Mouse (Mus musculus): ENCODE measurements around the gene Ube2f. TPM values are rescaled to one million over a fixed set of nuclear protein-coding genes. Genes with fewer than 3 reads are reported as not detected.
A peak's percentile ranks its signal among the peaks of the same experiment; 100 is the strongest.

The Ube2f gene
- polyA plus RNA-seq (2016; fragmentation: Nextera tagmentation; extraction: Ambion mirVana), result 73.0 and 80.6 TPM in 2 replicates

DNA sequence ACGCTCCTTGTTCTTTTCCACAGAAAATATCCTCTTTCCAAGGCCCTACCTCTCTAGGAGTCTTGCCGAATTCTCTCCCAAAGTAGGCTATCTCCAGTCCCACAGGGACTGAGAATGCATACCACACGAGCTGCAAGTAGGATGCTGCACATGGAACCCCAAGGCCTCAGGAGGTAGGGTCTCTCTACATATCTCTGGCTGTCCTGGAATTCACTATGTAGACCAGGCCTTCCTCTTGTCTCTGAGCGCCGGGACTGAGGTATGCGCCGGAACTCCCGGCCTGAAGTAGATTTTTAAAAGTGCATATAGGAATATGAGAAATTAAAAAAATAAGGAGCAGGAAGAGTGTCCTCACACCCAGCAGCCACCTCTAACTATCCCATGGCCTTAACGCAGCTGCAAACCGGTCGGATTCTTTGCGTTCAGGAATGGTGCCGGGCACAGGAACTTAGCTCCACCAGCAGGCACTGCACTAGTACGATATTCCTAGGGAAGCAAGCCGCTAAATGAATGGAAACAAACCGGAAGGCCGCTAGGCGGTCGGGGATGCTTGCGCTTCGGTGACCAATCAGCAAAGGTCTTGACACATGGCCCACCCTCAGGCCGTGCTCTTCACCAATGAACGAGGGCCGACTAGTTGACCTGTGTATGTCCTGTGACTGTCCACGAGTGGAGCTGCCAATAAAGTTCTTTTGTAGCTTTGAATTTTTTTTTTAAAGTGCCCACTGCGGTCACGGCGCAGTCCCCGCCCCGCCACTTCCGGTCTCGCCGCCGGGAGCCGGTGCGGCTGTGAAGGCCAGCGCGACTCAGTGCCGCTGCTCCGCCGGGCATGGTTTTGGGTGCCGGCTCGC is at the start of gene Ube2f:
Gene Ube2f, plus strand, starts transcription at position 741 of the 851 bp plus-strand sequence.
- Histone ChIP-seq H3K4me2 (replicated peaks) (peak within 1 kb of the TSS; percentile 80), H3K9me3 (no peaks in the 10 kb centered on the region), H3K36me3 (0 out of 2 replicates have a peak, but pooled peaks cover 6% of the 10 kb centered on the region), H3K9ac (replicated peaks) (peak within 1 kb of the TSS; percentile 99), H3K4me1 (peaks cover 26% of the 10 kb centered on the region), H3K27me3 (no peaks in the 10 kb centered on the region), H3K4me3 (peak within 1 kb of the TSS; percentile 100), H3K27ac (replicated peaks) (peak within 1 kb of the TSS; percentile 76)
- ATAC-seq (ENCODE audit: low FRiP score, low read depth), result peak; percentile 99
- WGBS, result under 1% methylated on average over 43 of the region's 43 CpGs

DNA sequence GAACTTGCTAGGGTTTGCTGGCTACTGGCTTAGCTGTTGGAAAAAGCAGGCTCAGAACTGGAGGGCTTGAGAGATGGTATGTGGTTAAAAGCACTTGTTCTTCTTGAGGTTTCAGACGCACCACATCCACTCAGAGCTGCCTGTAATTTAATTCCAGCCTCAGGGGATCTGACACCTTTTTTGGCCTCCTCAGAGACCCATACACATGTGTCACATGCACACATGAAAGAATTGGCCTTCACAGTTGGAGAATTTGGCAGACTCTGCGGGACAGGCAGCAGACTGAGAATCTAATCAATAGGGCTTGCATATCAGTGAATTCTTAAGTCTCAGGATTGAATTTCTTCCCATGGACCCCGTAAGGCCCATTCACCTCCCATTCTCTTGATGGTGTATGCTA is 49.0 kb upstream of the Ube2f start:
- no peak overlapping the region for H3K9ac ChIP-seq (replicated peaks)
- H3K4me1 ChIP-seq, result no peaks in the 10 kb centered on the region
- no peaks in the 10 kb centered on the region for H3K36me3 ChIP-seq
- H3K27me3 ChIP-seq, result no peaks in the 10 kb centered on the region
- H3K4me2 ChIP-seq (replicated peaks), result no peak overlapping the region
- no peak for ATAC-seq (ENCODE audit: low FRiP score, low read depth)
- no peaks in the 10 kb centered on the region for H3K9me3 ChIP-seq
- no peak overlapping the region for H3K27ac ChIP-seq (replicated peaks)
- H3K4me3 ChIP-seq, result no peak overlapping the region
- 63% methylated on average over 3 of the region's 3 CpGs for WGBS

DNA sequence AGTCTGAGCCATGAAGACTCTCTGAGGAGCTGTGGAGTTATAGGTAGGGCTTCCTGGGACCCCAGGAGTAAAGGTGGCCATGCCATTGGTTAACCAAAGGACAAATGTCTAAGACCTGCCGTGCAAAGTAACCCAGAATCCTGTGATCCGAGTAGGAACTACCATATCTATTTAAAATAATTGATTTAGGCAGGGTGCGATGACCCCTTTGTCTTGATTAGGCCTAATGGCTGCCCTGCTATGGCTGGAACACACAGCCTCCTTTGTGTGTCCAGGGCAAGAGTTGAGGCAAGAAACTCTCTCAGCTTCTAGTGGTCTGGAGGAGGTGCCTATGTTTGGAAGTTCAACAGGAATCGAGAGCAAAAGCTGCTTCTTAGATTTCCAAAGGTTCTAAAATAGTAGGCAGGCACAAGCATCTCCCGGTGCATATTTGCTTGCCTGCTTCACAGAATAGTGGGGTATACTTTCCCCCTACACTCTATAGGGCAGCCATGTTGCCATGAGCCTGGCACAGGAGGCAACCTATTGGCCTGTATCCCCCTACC is 45.8 kb upstream of the Ube2f start:
- Histone ChIP-seq H3K9me3 (no peaks in the 10 kb centered on the region), H3K4me3 (no peak overlapping the region), H3K9ac (replicated peaks) (no peak overlapping the region), H3K27me3 (no peaks in the 10 kb centered on the region), H3K4me2 (replicated peaks) (no peak overlapping the region), H3K36me3 (no peaks in the 10 kb centered on the region), H3K27ac (replicated peaks) (no peak overlapping the region), H3K4me1 (no peaks in the 10 kb centered on the region)
- 89% methylated on average over 5 of the region's 5 CpGs for WGBS
- ATAC-seq (ENCODE audit: low FRiP score, low read depth), result no peak

DNA sequence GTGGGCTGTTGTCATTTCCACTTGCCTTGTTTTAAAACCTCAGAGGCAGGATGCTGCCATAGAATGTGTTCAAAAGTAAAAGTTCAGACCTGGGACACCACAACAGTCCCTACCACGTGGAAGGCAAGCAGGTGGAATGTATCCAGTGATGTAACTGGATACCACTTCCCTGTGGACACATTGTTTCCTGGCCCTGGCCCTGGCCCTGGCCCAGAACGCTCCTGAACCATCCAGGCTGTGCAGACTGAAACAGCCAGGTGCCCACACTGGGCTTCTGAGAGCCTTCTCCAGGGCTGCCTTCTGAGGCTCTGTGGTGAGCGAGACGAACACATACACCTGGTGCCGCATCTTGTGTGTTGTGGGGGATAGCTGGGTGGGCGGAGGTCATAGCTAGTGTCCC is 44.5 kb upstream of the Ube2f start:
- no peak overlapping the region for H3K9ac ChIP-seq (replicated peaks)
- no peak overlapping the region for H3K27ac ChIP-seq (replicated peaks)
- no peaks in the 10 kb centered on the region for H3K9me3 ChIP-seq
- H3K4me1 ChIP-seq, result no peaks in the 10 kb centered on the region
- no peak overlapping the region for H3K4me2 ChIP-seq (replicated peaks)
- WGBS, result 87% methylated on average over 6 of the region's 6 CpGs
- ATAC-seq (ENCODE audit: low FRiP score, low read depth), result no peak
- H3K36me3 ChIP-seq, result no peaks in the 10 kb centered on the region
- H3K27me3 ChIP-seq, result no peaks in the 10 kb centered on the region
- H3K4me3 ChIP-seq, result no peak overlapping the region

DNA sequence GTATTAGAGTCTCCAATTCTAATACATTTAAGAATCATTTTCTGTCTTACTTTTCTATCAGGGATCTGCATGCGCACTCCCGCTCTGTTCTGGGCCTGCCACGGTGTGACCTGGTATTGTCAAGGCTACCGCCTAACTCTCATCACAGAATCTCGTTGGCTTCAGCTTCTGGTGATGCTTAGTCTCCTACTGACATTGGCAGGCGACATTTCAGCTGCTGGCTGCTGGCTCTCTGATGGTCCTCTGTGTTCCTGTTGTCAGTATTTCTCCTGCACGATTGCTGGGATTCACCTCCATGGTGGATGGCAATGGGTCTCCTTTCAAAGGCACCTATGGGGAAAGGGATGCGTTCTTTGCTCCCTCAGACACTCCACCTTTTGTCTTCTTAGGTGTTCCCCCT is 43.8 kb upstream of the Ube2f start:
- WGBS, result 81% methylated on average over 8 of the region's 8 CpGs
- H3K9me3 ChIP-seq, result no peaks in the 10 kb centered on the region
- H3K4me3 ChIP-seq, result no peak overlapping the region
- no peaks in the 10 kb centered on the region for H3K4me1 ChIP-seq
- no peak for ATAC-seq (ENCODE audit: low FRiP score, low read depth)
- H3K9ac ChIP-seq (replicated peaks), result no peak overlapping the region
- H3K27ac ChIP-seq (replicated peaks), result no peak overlapping the region
- H3K4me2 ChIP-seq (replicated peaks), result no peak overlapping the region
- H3K36me3 ChIP-seq, result no peaks in the 10 kb centered on the region
- no peaks in the 10 kb centered on the region for H3K27me3 ChIP-seq

DNA sequence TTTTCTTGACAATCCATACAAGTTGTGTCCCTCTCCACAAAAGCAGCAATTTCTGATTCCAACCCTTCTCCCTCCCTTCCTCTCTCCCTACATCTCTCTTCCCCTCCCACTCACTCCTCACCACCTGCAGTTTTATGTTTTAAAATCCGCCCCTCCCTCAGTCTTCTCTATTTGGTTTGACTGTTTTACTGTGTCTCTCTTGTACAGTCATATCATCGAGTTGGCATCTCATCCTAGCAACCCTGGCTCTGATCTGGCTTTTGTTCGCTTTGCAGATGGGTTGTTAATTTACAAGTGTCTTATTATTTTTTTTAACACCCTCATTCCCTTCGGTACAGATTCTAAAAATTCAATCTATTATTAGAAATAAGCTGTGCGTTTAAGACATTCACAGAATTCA is 43.2 kb upstream of the Ube2f start:
- H3K27me3 ChIP-seq, result 0 out of 2 replicates have a peak, but pooled peaks cover 2% of the 10 kb centered on the region
- no peak overlapping the region for H3K4me3 ChIP-seq
- 82% methylated on average over 5 of the region's 5 CpGs for WGBS
- H3K4me1 ChIP-seq, result no peaks in the 10 kb centered on the region
- no peak for ATAC-seq (ENCODE audit: low FRiP score, low read depth)
- H3K9me3 ChIP-seq, result no peaks in the 10 kb centered on the region
- H3K27ac ChIP-seq (replicated peaks), result no peak overlapping the region
- no peaks in the 10 kb centered on the region for H3K36me3 ChIP-seq
- no peak overlapping the region for H3K9ac ChIP-seq (replicated peaks)
- H3K4me2 ChIP-seq (replicated peaks), result no peak overlapping the region

DNA sequence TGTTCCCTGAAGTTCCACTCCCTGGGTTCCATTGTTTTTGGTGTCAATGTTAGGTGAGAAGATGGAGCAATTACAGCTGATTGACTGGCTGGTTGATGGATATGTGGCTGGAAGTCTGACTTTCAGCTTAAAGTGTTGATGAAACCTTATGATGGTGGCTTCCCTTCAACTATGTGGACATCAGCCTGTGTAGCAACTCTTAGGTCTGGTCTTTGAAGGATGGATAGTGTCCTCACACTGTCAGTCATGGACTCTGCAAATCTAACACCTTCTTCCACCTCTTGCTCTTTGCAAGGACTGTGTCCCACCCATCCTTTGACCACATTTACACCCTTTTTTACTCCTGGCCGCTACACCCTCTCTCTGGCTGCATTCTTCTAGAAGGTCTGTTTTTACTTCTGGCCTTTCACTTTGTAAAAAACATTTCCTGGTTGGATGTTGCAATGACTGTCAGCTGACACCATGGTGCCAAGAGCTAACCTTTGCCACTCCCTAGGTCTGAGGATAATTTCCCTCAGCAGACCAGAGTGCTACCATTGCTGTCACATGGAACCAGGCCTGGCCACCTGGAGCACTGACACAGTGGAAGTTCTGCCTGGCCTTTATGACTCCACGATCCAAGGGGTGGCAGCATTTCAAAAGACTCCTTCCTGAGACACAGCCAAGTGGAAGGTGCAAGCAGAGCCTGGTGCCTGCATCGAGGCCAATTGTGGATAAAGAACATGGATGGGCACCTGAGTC is 42.6 kb upstream of the Ube2f start:
- Histone ChIP-seq H3K4me3 (no peak overlapping the region), H3K9me3 (no peaks in the 10 kb centered on the region), H3K9ac (replicated peaks) (no peak overlapping the region), H3K27ac (replicated peaks) (no peak overlapping the region), H3K4me2 (replicated peaks) (no peak overlapping the region), H3K36me3 (no peaks in the 10 kb centered on the region), H3K27me3 (0 out of 2 replicates have a peak, but pooled peaks cover 4% of the 10 kb centered on the region), H3K4me1 (no peaks in the 10 kb centered on the region)
- WGBS, result 78% methylated on average over 3 of the region's 3 CpGs
- no peak for ATAC-seq (ENCODE audit: low FRiP score, low read depth)

DNA sequence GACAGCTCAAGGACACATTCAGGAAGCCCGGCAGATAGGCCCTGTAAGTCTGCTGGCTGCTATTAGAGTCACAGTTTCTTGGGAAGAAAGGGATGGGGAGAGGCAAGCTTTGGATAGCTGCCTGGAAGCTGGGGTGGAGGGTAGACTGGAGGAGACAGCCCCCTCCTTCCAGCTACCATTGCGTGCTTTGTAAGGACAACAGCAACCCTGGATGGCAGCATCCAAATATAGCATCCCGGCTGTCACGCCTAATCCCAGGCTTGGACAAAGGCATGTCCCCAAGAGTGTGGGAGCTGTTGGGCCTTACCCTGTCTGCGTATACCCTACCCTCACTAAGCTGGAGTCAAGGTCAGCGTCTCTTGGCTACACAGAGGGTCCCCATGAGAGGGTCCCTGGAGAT is 40.8 kb upstream of the Ube2f start:
- no peak overlapping the region for H3K27ac ChIP-seq (replicated peaks)
- whole genome bisulfite sequencing, result 77% methylated on average over 6 of the region's 6 CpGs

DNA sequence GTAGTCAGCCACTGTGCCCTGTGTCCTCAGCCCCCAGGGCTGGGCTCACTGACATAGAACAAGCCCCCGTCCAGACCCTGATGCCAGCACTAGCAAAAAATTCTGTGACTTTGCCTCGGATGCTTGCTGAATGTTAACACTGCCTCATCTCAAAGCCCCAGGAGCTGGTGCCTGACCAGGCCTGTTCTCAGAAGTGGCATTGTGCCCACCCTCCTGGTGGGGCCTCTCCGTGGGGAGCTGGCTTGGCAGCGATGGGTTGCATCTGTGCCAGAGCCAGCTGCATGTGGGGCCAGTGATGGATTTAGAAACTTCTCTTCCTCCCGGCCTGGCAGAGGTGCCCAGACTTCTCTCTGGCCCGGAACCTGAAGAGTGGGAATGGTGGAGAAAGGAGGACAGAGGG is 40.3 kb upstream of the Ube2f start:
- ATAC-seq (ENCODE audit: low FRiP score, low read depth), result no peak
- no peak overlapping the region for H3K4me3 ChIP-seq
- H3K36me3 ChIP-seq, result no peaks in the 10 kb centered on the region
- H3K9ac ChIP-seq (replicated peaks), result no peak overlapping the region
- H3K27ac ChIP-seq (replicated peaks), result no peak overlapping the region
- H3K4me1 ChIP-seq, result no peaks in the 10 kb centered on the region
- H3K9me3 ChIP-seq, result no peaks in the 10 kb centered on the region
- H3K27me3 ChIP-seq, result 0 out of 2 replicates have a peak, but pooled peaks cover 4% of the 10 kb centered on the region
- 86% methylated on average over 6 of the region's 6 CpGs for WGBS
- no peak overlapping the region for H3K4me2 ChIP-seq (replicated peaks)

More for the DNA sequence above, 40.8 kb upstream of the Ube2f start:
- Histone ChIP-seq H3K36me3 (no peaks in the 10 kb centered on the region), H3K4me2 (replicated peaks) (no peak overlapping the region), H3K4me3 (no peak overlapping the region), H3K9me3 (no peaks in the 10 kb centered on the region), H3K4me1 (no peaks in the 10 kb centered on the region), H3K27me3 (0 out of 2 replicates have a peak, but pooled peaks cover 4% of the 10 kb centered on the region), H3K9ac (replicated peaks) (no peak overlapping the region)
- ATAC-seq (ENCODE audit: low FRiP score, low read depth), result no peak

DNA sequence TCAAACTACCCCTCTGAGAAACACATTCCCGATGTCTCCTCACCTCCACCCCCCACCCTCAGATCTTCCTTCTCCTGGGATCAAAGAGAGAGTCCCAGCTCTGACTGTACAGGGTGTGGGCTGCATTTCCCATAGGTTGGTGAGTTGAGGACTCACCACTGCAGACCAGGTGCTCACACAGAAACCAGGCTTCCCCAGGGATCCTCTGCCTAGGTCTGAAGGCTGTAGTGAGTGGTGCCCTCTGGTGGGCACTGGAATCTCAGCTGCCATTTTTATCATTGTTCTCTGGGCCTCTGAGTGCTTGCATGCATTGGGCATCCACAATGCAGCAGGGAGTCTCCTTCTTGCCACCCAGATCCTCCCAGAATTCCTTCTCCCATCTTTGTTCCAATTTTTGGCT is 39.0 kb upstream of the Ube2f start:
- no peaks in the 10 kb centered on the region for H3K36me3 ChIP-seq
- 0 out of 2 replicates have a peak, but pooled peaks cover 4% of the 10 kb centered on the region for H3K27me3 ChIP-seq
- H3K4me1 ChIP-seq, result no peaks in the 10 kb centered on the region
- ATAC-seq (ENCODE audit: low FRiP score, low read depth), result no peak
- WGBS, result 95% methylated on average over 1 of the region's 1 CpGs
- no peak overlapping the region for H3K9ac ChIP-seq (replicated peaks)
- no peaks in the 10 kb centered on the region for H3K9me3 ChIP-seq
- no peak overlapping the region for H3K4me2 ChIP-seq (replicated peaks)
- no peak overlapping the region for H3K4me3 ChIP-seq
- no peak overlapping the region for H3K27ac ChIP-seq (replicated peaks)

DNA sequence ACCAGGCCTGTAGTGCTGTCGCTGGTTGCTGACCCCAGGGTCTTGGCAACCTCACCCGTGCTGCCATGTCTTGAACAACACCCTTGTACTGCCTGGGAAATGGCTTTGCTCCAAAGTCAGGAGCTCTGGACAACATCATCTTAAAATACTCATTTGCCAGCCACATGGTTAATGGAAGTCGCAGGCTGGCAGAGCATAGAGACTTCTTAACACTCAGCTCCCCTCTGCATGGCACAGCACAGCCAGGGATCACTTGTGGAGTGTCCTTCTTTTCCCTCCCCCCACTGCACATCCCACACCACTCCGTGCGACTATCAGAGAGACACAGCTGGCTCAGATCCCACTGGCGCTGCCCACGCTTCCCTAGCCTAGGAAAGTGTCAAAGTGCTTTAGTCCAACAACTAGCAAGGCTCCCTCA is 38.5 kb upstream of the Ube2f start:
- H3K27me3 ChIP-seq, result 0 out of 2 replicates have a peak, but pooled peaks cover 4% of the 10 kb centered on the region
- H3K4me3 ChIP-seq, result no peak overlapping the region
- no peak overlapping the region for H3K27ac ChIP-seq (replicated peaks)
- no peak for ATAC-seq (ENCODE audit: low FRiP score, low read depth)
- no peak overlapping the region for H3K9ac ChIP-seq (replicated peaks)
- H3K36me3 ChIP-seq, result no peaks in the 10 kb centered on the region
- no peak overlapping the region for H3K4me2 ChIP-seq (replicated peaks)
- H3K9me3 ChIP-seq, result no peaks in the 10 kb centered on the region
- H3K4me1 ChIP-seq, result no peaks in the 10 kb centered on the region
- WGBS, result 85% methylated on average over 7 of the region's 7 CpGs

DNA sequence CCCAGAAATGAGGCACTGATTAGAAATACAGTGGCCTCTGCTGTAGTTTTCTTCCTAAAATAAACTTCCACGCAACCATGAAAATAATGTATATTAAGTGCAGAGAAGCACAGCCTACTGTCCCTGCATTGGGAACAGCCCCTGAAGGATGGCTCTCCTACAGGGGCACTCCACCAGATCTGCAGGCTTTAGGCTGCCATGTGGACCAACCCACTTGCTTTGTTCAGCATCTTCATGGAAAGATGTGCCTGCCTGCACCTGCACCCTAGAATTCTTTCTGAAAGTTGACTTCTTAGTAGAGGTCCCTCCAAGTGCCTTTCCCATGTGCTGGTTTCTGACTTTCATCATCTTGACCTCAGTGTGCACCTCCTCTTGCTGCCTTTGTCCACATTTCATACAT is 34.8 kb upstream of the Ube2f start:
- 95% methylated on average over 1 of the region's 1 CpGs for WGBS
- H3K4me1 ChIP-seq, result no peaks in the 10 kb centered on the region
- no peak for ATAC-seq (ENCODE audit: low FRiP score, low read depth)

More for the DNA sequence above, 34.8 kb upstream of the Ube2f start:
- no peaks in the 10 kb centered on the region for H3K9me3 ChIP-seq
- H3K4me3 ChIP-seq, result no peak overlapping the region
- H3K27me3 ChIP-seq, result 0 out of 2 replicates have a peak, but pooled peaks cover 4% of the 10 kb centered on the region
- no peak overlapping the region for H3K27ac ChIP-seq (replicated peaks)
- no peaks in the 10 kb centered on the region for H3K36me3 ChIP-seq
- no peak overlapping the region for H3K9ac ChIP-seq (replicated peaks)
- no peak overlapping the region for H3K4me2 ChIP-seq (replicated peaks)
